Mouse (Mus musculus) kidney, postnatal 4 days (tissue): ENCODE data around the gene Atad1.
"Not testable (repeated sequence)": the region's sequence is repeated elsewhere in the genome, so short reads cannot be mapped to it uniquely, and the experiment has no call there.

ENCODE experiments used
- DNase-seq, 2 experiments: peaks; one replicate each; pipeline ENCODE4 v3.0.0; 2021; ENCODE audit warnings: mixed read lengths in 2 of 2

Atad1 gene

DNA sequence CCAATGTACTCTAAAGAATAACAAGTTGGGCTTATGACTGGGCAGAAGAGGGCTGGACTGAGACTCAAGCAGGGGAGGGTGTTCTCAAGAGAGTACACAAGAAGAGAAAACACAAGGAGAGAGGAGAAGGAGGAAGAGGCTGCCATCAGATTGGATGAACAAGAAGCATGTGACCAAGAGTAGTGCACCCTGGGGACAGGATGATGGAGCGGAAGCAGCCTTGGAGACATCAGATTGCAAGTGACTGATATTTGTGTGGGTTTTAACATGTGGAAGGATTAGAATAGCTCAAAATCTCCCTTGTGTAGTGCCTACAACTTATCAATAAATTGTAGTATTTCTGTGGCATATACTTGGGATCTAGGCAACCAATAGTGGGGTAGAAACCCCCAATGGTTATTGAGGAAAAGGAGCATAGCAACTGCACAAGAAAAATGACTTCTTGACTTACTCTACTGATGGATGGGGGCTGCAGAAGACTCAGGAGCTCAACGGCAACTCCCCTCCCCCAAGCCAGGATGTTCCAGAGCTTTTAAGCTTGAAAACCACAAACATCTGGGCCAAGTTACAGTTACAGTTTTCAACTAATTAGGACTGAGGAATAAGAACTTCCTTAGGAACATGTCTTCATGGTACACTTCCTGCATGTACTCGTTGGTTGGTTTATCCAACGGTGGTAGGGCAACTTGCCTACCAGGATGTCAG, 1.2 kb upstream of the Atad1 start:
- no peak for DNase-seq

DNA sequence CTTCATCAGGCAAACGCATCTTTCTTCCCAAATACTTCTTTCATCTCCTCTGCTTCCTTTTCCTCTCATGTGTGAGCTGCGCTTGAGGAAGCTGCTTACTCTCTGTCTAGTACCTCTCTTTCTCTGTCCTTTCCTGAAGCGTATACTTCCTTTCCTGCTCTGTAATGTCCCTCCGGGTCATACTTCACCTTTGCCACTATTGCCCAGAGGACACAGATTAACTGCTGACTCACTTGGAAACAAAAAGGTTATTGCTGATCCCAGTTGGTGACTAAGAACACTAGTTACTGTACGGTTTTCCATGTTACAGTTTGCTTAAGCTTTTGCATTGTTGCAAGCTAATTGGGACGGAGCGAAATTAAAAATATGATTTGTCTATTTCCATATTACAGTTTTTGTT, 1.7 kb downstream of the Atad1 start:
- DNase-seq, result no peak

DNA sequence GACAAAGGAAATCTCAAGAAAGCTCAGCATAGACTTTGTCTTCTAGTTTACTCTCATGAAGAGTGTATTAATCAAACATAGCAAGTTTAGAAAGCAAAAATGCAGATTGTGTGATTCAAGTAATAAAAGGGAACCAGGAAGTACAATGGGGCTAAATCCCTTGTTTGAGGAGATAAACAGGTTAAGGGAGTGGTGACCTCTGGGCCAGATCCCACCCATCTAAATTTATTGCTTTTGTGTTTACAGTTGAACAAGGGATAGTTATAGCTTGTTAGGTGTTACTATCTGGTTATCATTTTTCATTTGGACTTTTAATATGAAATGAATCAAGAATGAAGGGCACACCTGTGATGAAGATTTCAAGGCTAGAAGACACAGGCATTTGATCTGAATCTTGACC, 6.7 kb downstream of the Atad1 start:
- no peak for DNase-seq

GRCm38 (mm10) chr19:32729785-32730184, 9.8 kb downstream of the Atad1 start:
- DNase-seq, result no peak

DNA sequence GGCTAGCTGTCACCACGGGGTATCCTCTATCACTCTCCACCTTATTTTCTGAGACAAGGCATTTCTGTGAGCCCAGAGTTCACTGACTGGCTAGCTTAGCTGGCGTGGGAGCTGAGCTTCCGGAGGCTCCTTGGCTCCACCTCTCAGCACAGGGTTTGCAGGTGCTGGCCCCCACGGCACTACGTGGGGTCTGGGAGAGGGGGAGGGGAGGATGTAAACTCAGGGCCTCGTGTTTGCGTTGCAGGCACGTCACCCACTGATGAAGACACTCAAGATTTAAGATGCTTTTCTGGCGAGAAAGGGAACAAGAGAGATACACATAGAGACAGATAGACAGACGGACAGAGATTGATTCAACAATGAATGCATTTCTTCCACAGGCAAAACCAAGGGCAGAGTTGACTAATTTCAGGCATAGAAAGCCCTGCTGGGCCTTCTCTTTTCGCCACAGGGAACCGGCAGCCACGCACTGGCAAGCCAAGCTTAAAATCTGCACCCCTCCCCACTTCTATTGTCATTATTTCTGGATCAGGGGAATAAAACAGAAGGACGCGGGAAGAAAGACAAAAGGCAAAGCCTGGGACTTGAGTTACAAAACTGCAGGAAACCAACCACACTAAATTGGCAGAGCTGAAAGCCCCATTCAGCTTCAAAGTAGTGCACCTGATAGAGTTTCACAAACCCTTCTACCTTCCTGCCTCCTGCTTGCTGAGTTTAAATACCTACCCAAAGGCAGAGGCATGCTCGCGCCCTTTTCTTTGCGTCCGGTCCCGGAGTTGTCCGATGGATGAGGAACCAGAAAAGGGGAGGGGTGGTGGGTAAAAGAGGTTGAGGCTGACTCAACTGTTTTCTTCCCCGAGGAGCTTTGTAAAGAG, 12.9 kb downstream of the Atad1 start:
- DNase-seq, result peak in 1 of 2 experiments; percentile 24

DNA sequence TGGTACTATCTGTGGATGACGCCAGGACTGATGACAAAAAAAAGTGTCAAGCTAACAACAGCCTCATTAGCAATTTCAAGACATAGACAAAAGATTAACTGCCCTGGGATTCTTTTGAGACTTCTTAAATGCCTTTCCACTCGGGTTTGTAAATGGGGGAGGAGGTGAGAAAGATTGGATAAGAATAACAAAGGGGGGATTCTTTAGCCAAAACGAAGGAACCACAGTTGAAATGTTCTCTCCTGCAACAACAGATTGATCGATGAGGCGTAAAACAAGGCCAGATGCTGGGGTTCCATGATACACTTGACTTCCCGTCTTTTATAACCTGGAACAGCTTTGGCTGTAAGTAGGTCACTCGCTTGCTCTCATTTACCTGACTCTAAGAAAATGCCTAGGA, 15.8 kb downstream of the Atad1 start:
- no peak for DNase-seq

GRCm38 (mm10) chr19:32720319-32720718, 19.3 kb downstream of the Atad1 start:
- no peak for DNase-seq

DNA sequence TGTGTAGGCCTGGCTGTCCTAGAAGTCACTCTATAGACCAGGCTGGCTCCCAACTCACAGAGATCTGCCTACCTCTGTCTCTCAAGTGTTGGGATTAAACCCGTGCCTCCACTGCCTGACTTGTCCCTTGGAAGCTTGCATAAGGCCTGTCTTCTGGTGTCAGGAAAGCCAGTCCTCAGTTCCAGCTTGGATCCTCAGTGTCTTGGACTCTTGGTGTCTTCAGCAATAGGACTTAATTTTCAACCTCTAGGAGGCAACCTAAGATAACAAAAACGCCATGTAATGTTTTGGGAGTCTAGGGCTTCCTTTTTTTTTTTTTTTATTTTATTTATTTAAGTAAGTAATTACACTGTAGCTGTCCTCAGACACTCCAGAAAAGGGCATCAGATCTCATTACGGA, 22.0 kb downstream of the Atad1 start:
- DNase-seq, result no peak

- no peak for DNase-seq
Observed at GRCm38 (mm10) chr19:32715681-32716080, 23.9 kb downstream of the Atad1 start.

GRCm38 (mm10) chr19:32715201-32715600, 24.4 kb downstream of the Atad1 start:
- peak; percentile 82 to 87 for DNase-seq

DNA sequence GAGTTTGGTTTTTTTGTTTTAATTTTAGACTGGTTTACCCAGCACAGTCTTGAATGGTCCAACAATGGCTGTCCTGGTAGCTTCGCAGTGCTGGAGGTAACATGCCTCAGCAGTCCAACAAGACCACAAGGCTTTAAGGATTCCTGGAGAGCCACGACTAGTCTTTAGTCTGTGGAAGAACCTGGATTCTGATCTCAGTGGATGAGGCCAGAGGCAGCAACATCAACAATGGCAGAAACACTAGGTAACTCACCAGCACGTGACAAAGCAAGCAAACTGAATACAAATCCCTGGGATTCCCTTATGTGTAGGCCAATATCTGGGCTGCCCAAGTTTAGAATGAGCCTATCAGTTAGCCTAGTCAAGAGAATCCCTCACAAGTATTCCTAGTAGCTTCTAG, 26.1 kb downstream of the Atad1 start:
- DNase-seq, result no peak

DNA sequence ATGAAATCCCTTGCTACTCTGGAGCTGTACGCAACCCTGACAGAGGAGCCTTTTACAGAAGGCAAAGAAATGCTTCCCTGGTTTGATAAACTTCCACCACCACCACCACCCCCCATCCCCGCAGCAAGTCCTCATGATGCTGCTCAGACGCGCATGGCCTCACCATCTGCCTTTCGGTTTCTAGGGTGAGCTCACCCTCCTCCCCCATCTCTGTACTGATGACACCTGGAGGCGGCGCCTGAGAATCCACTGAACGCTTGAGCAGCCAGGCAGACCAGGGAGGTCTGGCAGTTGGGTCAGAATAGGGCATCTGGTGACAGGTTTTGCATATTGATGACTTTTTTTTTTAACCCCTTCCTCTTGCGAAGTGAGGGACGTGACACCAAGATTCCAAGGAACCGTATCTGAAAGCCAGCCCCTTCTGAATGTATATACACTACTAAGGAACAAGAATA, 27.0 kb downstream of the Atad1 start:
- DNase-seq, result peak; percentile 77 to 85

GRCm38 (mm10) chr19:32711761-32712541, 27.6 kb downstream of the Atad1 start:
- DNase-seq, result peak; percentile 95 to 96

- no peak for DNase-seq
Observed at GRCm38 (mm10) chr19:32710288-32710687, 29.3 kb downstream of the Atad1 start.

- DNase-seq, result no peak
Observed at GRCm38 (mm10) chr19:32708996-32709395, 30.6 kb downstream of the Atad1 start.

DNA sequence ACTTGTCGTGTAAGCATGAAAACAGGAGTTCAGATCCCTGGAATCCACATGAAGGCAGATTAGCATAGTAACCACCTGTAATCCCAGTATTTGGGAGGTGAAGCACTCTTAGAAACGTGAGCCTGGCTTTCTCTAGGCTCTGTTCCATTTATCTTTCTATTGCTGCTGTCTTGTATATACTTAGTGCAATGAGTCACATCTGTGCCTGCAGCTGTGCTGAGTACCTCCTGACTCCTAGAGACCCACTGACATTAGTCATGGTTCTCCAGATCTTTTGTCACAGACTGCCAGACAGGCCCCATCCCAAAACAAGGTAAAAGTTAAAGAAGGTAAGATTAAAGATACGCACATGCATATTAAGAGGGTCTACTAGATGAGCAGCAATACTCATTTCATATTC, 37.4 kb downstream of the Atad1 start:
- no peak for DNase-seq

- no peak for DNase-seq
Observed at GRCm38 (mm10) chr19:32696674-32697073, 42.9 kb downstream of the Atad1 start.

DNA sequence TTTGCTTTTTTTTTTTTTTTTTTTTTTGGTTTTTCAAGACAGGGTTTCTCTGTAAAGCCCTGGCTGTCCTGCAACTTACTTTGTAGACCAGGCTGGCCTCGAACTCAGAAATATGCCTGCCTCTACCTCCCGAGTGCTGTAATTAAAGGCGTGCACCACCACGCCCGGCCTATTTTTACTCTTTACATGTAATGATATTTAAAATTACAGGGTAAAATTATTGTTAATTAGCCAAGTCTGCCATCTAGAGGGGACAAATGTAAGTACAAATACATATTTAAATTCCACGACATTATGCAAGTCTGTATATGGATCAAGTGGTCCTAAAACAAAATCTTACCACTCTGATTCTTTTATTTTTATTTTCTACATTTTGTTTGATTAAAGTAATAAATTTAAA, 49.9 kb downstream of the Atad1 start:
- peak; percentile 8 to 11 for DNase-seq

- DNase-seq, result not testable (repeated sequence)
Observed at GRCm38 (mm10) chr19:32688227-32688626, 51.4 kb downstream of the Atad1 start.

GRCm38 (mm10) chr19:32687721-32688120, 51.9 kb downstream of the Atad1 start:
- DNase-seq, result no peak

DNA sequence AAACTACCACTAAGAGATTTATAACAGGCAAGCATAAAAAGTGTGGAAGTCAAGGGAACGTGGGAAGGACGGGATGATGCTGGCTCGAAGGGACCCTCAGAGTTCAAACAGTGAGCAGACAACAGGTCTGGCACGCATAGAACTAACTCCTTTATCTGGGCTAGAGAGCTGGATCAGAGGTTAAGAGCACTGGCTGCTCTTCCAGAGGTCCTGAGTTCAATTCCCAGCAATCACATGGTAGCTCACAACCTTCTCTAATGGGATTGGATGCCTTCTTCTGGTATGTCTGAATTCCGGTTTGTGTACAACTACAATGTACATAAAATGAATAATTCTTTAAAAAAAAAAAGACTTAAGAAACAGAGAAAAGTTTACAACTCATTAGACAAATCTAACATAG, 56.5 kb downstream of the Atad1 start:
- no peak for DNase-seq

DNA sequence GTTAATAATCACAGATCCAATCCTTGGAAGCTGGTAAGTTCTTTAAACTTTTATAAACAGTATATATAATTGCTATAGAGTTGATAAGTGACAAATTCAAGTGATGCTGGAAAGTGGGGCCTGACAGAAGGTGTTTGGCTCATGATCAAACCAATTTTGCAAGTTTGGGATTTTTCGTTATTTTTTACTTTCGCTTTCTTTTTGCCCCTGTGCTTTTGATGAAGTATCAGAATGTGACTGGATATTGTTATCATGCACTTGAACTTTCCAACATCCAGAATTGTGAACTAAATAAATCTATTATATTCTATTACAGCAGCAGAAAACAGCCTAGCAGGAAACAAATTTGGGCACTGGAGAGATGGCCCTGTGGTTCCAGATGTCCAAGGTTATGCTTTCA, 58.7 kb downstream of the Atad1 start:
- DNase-seq, result no peak

- no peak for DNase-seq
Observed at GRCm38 (mm10) chr19:32675766-32676165, 63.8 kb downstream of the Atad1 start.
